Mouse (Mus musculus) CH12.LX (cell line): ENCODE data around the gene Tcf7.

ENCODE experiments used
- EP300 ChIP-seq: IDR thresholded peaks from 2 replicates; pipeline ENCODE4 v1.6.1; 2011; ENCODE audit warnings: low read length, improper control_type of control experiment
- HCFC1 ChIP-seq: IDR thresholded peaks from 2 replicates; pipeline ENCODE4 v1.6.1; 2012; ENCODE audit warnings: low read depth, mild to moderate bottlenecking, inconsistent platforms, low read length, improper control_type of control experiment
- MYC ChIP-seq: IDR thresholded peaks from 2 replicates; pipeline ENCODE4 v1.6.1; 2011; ENCODE audit warnings: low read depth, mild to moderate bottlenecking, improper control_type of control experiment, low read length
- POLR2A ChIP-seq: IDR thresholded peaks from 2 replicates; pipeline ENCODE4 v1.6.1; 2011; ENCODE audit warnings: low read depth, mild to moderate bottlenecking, improper control_type of control experiment, low read length
- TBP ChIP-seq: conservative IDR thresholded peaks from 2 replicates; pipeline ENCODE4 v1.6.1; 2011; ENCODE audit warnings: low read depth, low read length, improper control_type of control experiment
- TCF12 ChIP-seq: IDR thresholded peaks from 2 replicates; pipeline ENCODE4 v1.6.1; 2014; ENCODE audit warnings: low read depth, mild to moderate bottlenecking, inconsistent platforms, low read length, improper control_type of control experiment
- UBTF ChIP-seq: IDR thresholded peaks from 2 replicates; pipeline ENCODE4 v1.6.1; 2012; ENCODE audit warnings: low read depth, mild to moderate bottlenecking, inconsistent platforms, low read length, improper control_type of control experiment, moderate library complexity

- TF ChIP-seq TBP, result no peak
- no peak for TF ChIP-seq TCF12
- TF ChIP-seq POLR2A, result no peak
- TF ChIP-seq EP300, result no peak
- no peak for TF ChIP-seq UBTF
- no peak for TF ChIP-seq MYC
- TF ChIP-seq HCFC1, result no peak
Observed at GRCm38 (mm10) chr11:52273942-52274330, 8.9 kb downstream of the Tcf7 start.
